Mouse (Mus musculus) mature B cell (primary cell): ENCODE measurements around the gene Tnik.

ENCODE experiments used
- in situ Hi-C: fragments of 300-500 bp; cut with MboI; formaldehyde crosslinking; loops from 2 replicates; pipeline ENCODE4 v1.14.3; 2019

The Tnik gene

GRCm38 (mm10) chr3:28264841-28265150, 1.8 kb downstream of the Tnik start:
- in situ Hi-C loops = no loop called here

GRCm38 (mm10) chr3:28265183-28265582, 2.2 kb downstream of the Tnik start:
- in situ Hi-C loops = no loop called here

GRCm38 (mm10) chr3:28265656-28266055, 2.6 kb downstream of the Tnik start:
- in situ Hi-C loops = no loop called here

GRCm38 (mm10) chr3:28267211-28267610, 4.2 kb downstream of the Tnik start:
- in situ Hi-C loops = no loop called here

- in situ Hi-C loops = no loop called here
Measured at GRCm38 (mm10) chr3:28269716-28270115, 6.7 kb downstream of the Tnik start.

GRCm38 (mm10) chr3:28271884-28272283, 8.9 kb downstream of the Tnik start:
- in situ Hi-C loops = no loop called here

- in situ Hi-C loops = no loop called here
Measured at GRCm38 (mm10) chr3:28274763-28275162, 11.7 kb downstream of the Tnik start.

- in situ Hi-C loops = no loop called here
Measured at GRCm38 (mm10) chr3:28289693-28290092, 26.7 kb downstream of the Tnik start.

- in situ Hi-C loops = no loop called here
Measured at GRCm38 (mm10) chr3:28301378-28301777, 38.4 kb downstream of the Tnik start.

- in situ Hi-C loops = no loop called here
Measured at GRCm38 (mm10) chr3:28303915-28304314, 40.9 kb downstream of the Tnik start.

- in situ Hi-C loops = no loop called here
Measured at GRCm38 (mm10) chr3:28306852-28307251, 43.8 kb downstream of the Tnik start.

GRCm38 (mm10) chr3:28314438-28314837, 51.4 kb downstream of the Tnik start:
- in situ Hi-C loops = no loop called here

- in situ Hi-C loops = no loop called here
Measured at GRCm38 (mm10) chr3:28317339-28317738, 54.3 kb downstream of the Tnik start.

- in situ Hi-C loops = no loop called here
Measured at GRCm38 (mm10) chr3:28321635-28322034, 58.6 kb downstream of the Tnik start.

- in situ Hi-C loops = no loop called here
Measured at GRCm38 (mm10) chr3:28325613-28326233, 62.7 kb downstream of the Tnik start.

GRCm38 (mm10) chr3:28332316-28332715, 69.3 kb downstream of the Tnik start:
- in situ Hi-C loops = no loop called here

GRCm38 (mm10) chr3:28333869-28334268, 70.9 kb downstream of the Tnik start:
- in situ Hi-C loops = no loop called here

- in situ Hi-C loops = no loop called here
Measured at GRCm38 (mm10) chr3:28334547-28334946, 71.5 kb downstream of the Tnik start.

- in situ Hi-C loops = no loop called here
Measured at GRCm38 (mm10) chr3:28340071-28340470, 77.1 kb downstream of the Tnik start.

- in situ Hi-C loops = no loop called here
Measured at GRCm38 (mm10) chr3:28343204-28343603, 80.2 kb downstream of the Tnik start.

GRCm38 (mm10) chr3:28343661-28344060, 80.6 kb downstream of the Tnik start:
- in situ Hi-C loops = no loop called here

GRCm38 (mm10) chr3:28345446-28345845, 82.4 kb downstream of the Tnik start:
- in situ Hi-C loops = no loop called here

- in situ Hi-C loops = no loop called here
Measured at GRCm38 (mm10) chr3:28345961-28346360, 82.9 kb downstream of the Tnik start.

- in situ Hi-C loops = no loop called here
Measured at GRCm38 (mm10) chr3:28346476-28346875, 83.5 kb downstream of the Tnik start.

- in situ Hi-C loops = no loop called here
Measured at GRCm38 (mm10) chr3:28348746-28349145, 85.7 kb downstream of the Tnik start.
